Mouse (Mus musculus) heart, embryonic 16.5 days (tissue): ENCODE results near the gene Btbd11. TPM values are rescaled to one million over a fixed set of nuclear protein-coding genes. Genes with fewer than 3 reads are reported as not detected.
"Not testable (repeated sequence)": the region's sequence is repeated elsewhere in the genome, so short reads cannot be mapped to it uniquely, and the experiment has no call there.

Source experiments
- ATAC-seq: fragments of 200-750 bp; cut with Nextera tagmentation; replicated peaks from 2 replicates; pipeline ENCODE4 v1.8.0; 2017; ENCODE audit warnings: moderate number of reproducible peaks; ENCODE audit not compliant: insufficient read depth, low FRiP score; ENCODE audit errors: extremely low read depth
- H3K27ac ChIP-seq: fragments of 300-500 bp; sonication (generic); 2 replicates; pipeline ENCODE4 v1.5.1; 2014; ENCODE audit warnings: mild to moderate bottlenecking, low read length, control low read depth, moderate library complexity
- H3K27me3 ChIP-seq: fragments of 300-500 bp; sonication (generic); 2 replicates; pipeline ENCODE4 v1.6.1; 2014; ENCODE audit warnings: low read length, mixed read lengths; ENCODE audit not compliant: control insufficient read depth, insufficient read depth
- H3K36me3 ChIP-seq: fragments of 300-500 bp; sonication (generic); 2 replicates; pipeline ENCODE4 v1.6.1; 2014; ENCODE audit not compliant: control insufficient read depth, insufficient read depth
- H3K4me1 ChIP-seq: fragments of 300-500 bp; sonication (generic); 2 replicates; pipeline ENCODE4 v1.6.1; 2014; ENCODE audit warnings: low read length, mixed read lengths; ENCODE audit not compliant: control insufficient read depth, insufficient read depth
- H3K4me2 ChIP-seq: fragments of 300-500 bp; sonication (generic); 2 replicates; pipeline ENCODE4 v1.6.1; 2014; ENCODE audit warnings: low read depth, mild to moderate bottlenecking, control low read depth, low read length
- H3K4me3 ChIP-seq: fragments of 300-500 bp; sonication (generic); 2 replicates; pipeline ENCODE4 v1.5.1; 2014; ENCODE audit warnings: mild to moderate bottlenecking, control low read depth, low read length
- H3K9ac ChIP-seq: fragments of 300-500 bp; sonication (generic); 2 replicates; pipeline ENCODE4 v1.6.1; 2014; ENCODE audit warnings: low read length, control low read depth
- H3K9me3 ChIP-seq: fragments of 300-500 bp; sonication (generic); replicated peaks from 2 replicates; pipeline ENCODE4 v1.6.1; 2016; ENCODE audit warnings: low read length; ENCODE audit not compliant: control insufficient read depth
- WGBS: fragments of 180-500 bp; shearing (Covaris S2); extraction: QIAGEN DNeasy Blood & Tissue Kit; methylation state at CpG from one replicate; pipeline ENCODE4 v1.1.7; 2014; 5-methylcytosine and 5-hydroxymethylcytosine counted together
- polyA plus RNA-seq: library from polyadenylated mRNA; unstranded; fragments of >200 nt; fragmentation: Nextera tagmentation; extraction: Ambion mirVana; gene quantifications from 2 replicates; pipeline ENCODE4 v1.2.1, GENCODE M21; 2015

Btbd11 gene
- polyA plus RNA-seq, 1 experiment from 2014 or later, result 3.2 TPM

DNA sequence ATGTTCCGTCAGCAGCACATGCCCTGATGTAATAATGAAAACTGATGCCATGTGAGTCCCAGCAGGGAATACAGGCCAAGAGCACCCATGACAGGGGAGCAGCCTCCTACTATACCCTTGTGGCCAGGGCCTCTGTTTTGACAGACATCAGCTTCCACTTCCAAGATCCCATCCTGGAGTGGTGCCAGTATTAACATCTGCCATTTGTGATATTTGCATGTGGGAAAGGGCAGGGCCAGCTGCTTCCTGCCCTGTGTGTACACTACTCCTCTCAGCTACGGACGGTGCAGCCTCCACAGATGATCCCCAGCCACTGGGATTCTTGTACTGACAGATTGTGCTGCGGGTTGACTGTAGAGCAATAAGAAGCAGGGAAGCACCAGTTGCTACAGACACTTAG, 269.3 kb downstream of the Btbd11 start:
- Histone ChIP-seq H3K36me3 (no peaks in the 10 kb centered on the region), H3K9me3 (no peaks in the 10 kb centered on the region), H3K4me1 (no peaks in the 10 kb centered on the region), H3K4me3 (no peak overlapping the region), H3K4me2 (no peak overlapping the region), H3K27me3 (no peaks in the 10 kb centered on the region; the same call in 1 of the 2 replicates), H3K27ac (no peak overlapping the region), H3K9ac (no peak overlapping the region)
- ATAC-seq, result peak; percentile 74
- WGBS, result 27% methylated on average over 4 of the region's 4 CpGs

GRCm38 (mm10) chr10:85657886-85658285, 271.3 kb downstream of the Btbd11 start:
- H3K4me3 ChIP-seq, result no peak overlapping the region
- no peaks in the 10 kb centered on the region for H3K4me1 ChIP-seq
- no peak for ATAC-seq
- no peak overlapping the region for H3K9ac ChIP-seq
- 82% methylated on average over 10 of the region's 10 CpGs for WGBS
- no peaks in the 10 kb centered on the region; the same call in 1 of the 2 replicates for H3K27me3 ChIP-seq
- H3K36me3 ChIP-seq, result no peaks in the 10 kb centered on the region
- H3K27ac ChIP-seq, result no peak overlapping the region
- H3K4me2 ChIP-seq, result no peak overlapping the region
- no peaks in the 10 kb centered on the region for H3K9me3 ChIP-seq

GRCm38 (mm10) chr10:85673512-85673921, 286.9 kb downstream of the Btbd11 start:
- ATAC-seq, result no peak
- no peaks in the 10 kb centered on the region for H3K27me3 ChIP-seq
- no peaks in the 10 kb centered on the region for H3K4me1 ChIP-seq
- no peaks in the 10 kb centered on the region for H3K9me3 ChIP-seq
- no peak overlapping the region for H3K4me2 ChIP-seq
- 73% methylated on average over 8 of the region's 8 CpGs for WGBS
- H3K4me3 ChIP-seq, result no peak overlapping the region
- H3K27ac ChIP-seq, result no peak overlapping the region
- no peaks in the 10 kb centered on the region for H3K36me3 ChIP-seq
- H3K9ac ChIP-seq, result no peak overlapping the region

- Histone ChIP-seq H3K27me3 (no peaks in the 10 kb centered on the region), H3K27ac (no peak overlapping the region), H3K9ac (no peak overlapping the region), H3K36me3 (no peaks in the 10 kb centered on the region), H3K4me3 (no peak overlapping the region), H3K4me2 (no peak overlapping the region), H3K9me3 (no peaks in the 10 kb centered on the region), H3K4me1 (no peaks in the 10 kb centered on the region)
- ATAC-seq, result no peak
- 17% methylated on average over 4 of the region's 4 CpGs for WGBS
These were observed 292.0 kb downstream of the Btbd11 start for GRCm38 (mm10) chr10:85678635-85679034.

DNA sequence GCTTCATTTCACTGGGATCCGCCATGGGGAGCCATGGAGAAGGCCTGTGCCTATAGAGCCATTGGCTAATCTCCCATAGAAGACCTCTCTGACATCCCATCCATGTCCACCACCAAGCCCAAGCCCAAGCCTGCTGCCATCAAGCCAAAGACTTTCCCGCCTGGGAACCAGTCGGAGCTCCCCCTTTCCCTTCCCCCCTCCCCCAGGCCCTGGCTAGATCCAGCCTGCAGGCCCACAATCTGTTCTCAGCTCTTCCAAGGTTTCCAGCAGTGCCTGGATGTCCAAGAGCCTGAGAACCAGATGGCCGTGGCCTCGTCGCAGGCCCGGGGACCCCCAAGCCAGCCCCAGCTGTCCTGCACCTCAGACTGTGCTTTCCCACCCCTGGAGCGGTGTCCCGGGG, 295.8 kb downstream of the Btbd11 start:
- no peak overlapping the region for H3K4me2 ChIP-seq
- H3K4me1 ChIP-seq, result no peaks in the 10 kb centered on the region
- H3K27me3 ChIP-seq, result no peaks in the 10 kb centered on the region
- 83% methylated on average over 9 of the region's 9 CpGs for WGBS
- ATAC-seq, result no peak
- H3K4me3 ChIP-seq, result no peak overlapping the region
- no peak overlapping the region for H3K9ac ChIP-seq
- H3K36me3 ChIP-seq, result no peaks in the 10 kb centered on the region
- H3K27ac ChIP-seq, result no peak overlapping the region
- H3K9me3 ChIP-seq, result no peaks in the 10 kb centered on the region

GRCm38 (mm10) chr10:85694429-85694828, 307.8 kb downstream of the Btbd11 start:
- H3K4me3 ChIP-seq, ATAC-seq: not testable (repeated sequence)

DNA sequence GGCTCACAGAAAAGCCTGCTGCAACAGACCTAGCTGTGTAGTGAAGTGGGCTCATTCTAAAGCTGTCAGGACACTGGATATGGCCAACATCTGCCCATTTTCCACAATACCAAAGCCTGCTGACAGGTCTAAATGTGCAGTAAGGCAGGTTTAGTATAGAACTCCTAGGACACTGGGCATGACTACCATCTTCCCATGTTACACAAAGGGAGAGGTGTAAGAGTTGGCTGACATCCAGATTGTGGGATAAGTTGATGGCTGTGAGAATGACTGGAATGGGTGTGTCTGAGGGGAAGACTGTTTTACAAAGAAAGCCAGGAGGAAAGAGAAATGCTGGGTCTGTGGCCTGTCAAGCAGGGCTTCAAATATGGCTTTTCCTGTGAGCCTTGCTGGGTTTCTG, 313.1 kb downstream of the Btbd11 start:
- Histone ChIP-seq H3K9ac (no peak overlapping the region), H3K4me2 (no peak overlapping the region), H3K4me3 (no peak overlapping the region), H3K27ac (no peak overlapping the region), H3K9me3 (no peaks in the 10 kb centered on the region), H3K27me3 (no peaks in the 10 kb centered on the region), H3K36me3 (no peaks in the 10 kb centered on the region), H3K4me1 (peaks cover 5% of the 10 kb centered on the region)
- ATAC-seq, result no peak

More at GRCm38 (mm10) chr10:85694429-85694828, 307.8 kb downstream of the Btbd11 start:
- H3K27ac ChIP-seq, H3K36me3 ChIP-seq, H3K9ac ChIP-seq, H3K4me2 ChIP-seq, H3K4me1 ChIP-seq, H3K9me3 ChIP-seq, H3K27me3 ChIP-seq: not testable (repeated sequence)
- WGBS, result 46% methylated on average over 2 of the region's 2 CpGs

DNA sequence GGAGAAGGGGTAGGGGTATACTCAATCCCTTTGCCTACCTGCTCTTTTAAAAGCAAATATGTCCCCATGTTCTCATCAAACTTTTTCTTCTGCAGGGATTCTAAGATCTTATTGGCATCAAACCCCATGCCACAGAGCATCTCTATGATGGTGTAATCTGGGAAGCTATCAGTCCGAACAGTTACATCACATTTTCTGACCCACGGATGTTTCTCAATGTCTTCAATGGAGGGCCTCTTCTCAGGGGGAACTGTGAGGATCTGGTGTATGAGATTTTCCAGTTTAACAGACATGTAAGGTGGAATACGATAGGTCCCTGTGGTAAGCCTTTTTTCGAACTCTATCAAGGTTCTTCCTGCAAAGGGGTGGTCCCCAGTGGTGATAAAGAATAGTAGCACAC, 323.2 kb downstream of the Btbd11 start:
- not testable (repeated sequence) for ATAC-seq, H3K36me3 ChIP-seq, H3K4me1 ChIP-seq, H3K4me2 ChIP-seq, H3K27ac ChIP-seq, H3K9ac ChIP-seq, H3K27me3 ChIP-seq, H3K4me3 ChIP-seq, H3K9me3 ChIP-seq
- 75% methylated on average over 4 of the region's 4 CpGs for WGBS
